Mouse (Mus musculus): ENCODE measurements at regions not wholly inside any gene's neighbourhood (a gene's known extent, or its start where the extent isn't known, plus 50 kb on each side); places are given as distances from the start of the nearest gene placed in this dataset.

- ATAC-seq (ENCODE audit: insufficient number of reproducible peaks, low FRiP score) = no peak
- H3K4me1 ChIP-seq (replicated peaks) = peaks cover 68% of the 10 kb centered on the region
- WGBS = 56% methylated on average over 7 of the region's 7 CpGs
- H3K4me3 ChIP-seq = no peak overlapping the region
- no peaks in the 10 kb centered on the region for H3K27me3 ChIP-seq (replicated peaks)
- H3K9me3 ChIP-seq (replicated peaks) = no peaks in the 10 kb centered on the region
- peak overlapping the region; percentile 42 for H3K4me2 ChIP-seq
- H3K36me3 ChIP-seq = no peaks in the 10 kb centered on the region
- peak overlapping the region; percentile 55 for H3K27ac ChIP-seq (ENCODE audit: poor library complexity, severe bottlenecking)
- no peak overlapping the region for H3K9ac ChIP-seq
Observed at GRCm38 (mm10) chr11:105508660-105509038, 52.1 kb upstream of the March10 start.

- peaks cover 68% of the 10 kb centered on the region for H3K4me1 ChIP-seq (replicated peaks)
- 3% methylated on average over 6 of the region's 6 CpGs for WGBS
- peak overlapping the region; percentile 55 for H3K27ac ChIP-seq (ENCODE audit: poor library complexity, severe bottlenecking)
- no peaks in the 10 kb centered on the region for H3K27me3 ChIP-seq (replicated peaks)
- 0 out of 2 replicates have a peak, but pooled peaks have one; percentile 37 for ATAC-seq (ENCODE audit: insufficient number of reproducible peaks, low FRiP score)
- no peak overlapping the region for H3K9ac ChIP-seq
- H3K9me3 ChIP-seq (replicated peaks) = no peaks in the 10 kb centered on the region
- no peaks in the 10 kb centered on the region for H3K36me3 ChIP-seq
- H3K4me2 ChIP-seq = peak overlapping the region; percentile 42
- no peak overlapping the region for H3K4me3 ChIP-seq
Observed at GRCm38 (mm10) chr11:105507972-105508659, 51.6 kb upstream of the March10 start.

GRCm38 (mm10) chr11:105507332-105507971 is 50.9 kb upstream of the March10 start:
- Histone ChIP-seq H3K27ac (ENCODE audit: poor library complexity, severe bottlenecking) (no peak overlapping the region), H3K36me3 (no peaks in the 10 kb centered on the region), H3K9me3 (replicated peaks) (no peaks in the 10 kb centered on the region), H3K9ac (no peak overlapping the region), H3K27me3 (replicated peaks) (no peaks in the 10 kb centered on the region), H3K4me2 (no peak overlapping the region), H3K4me1 (replicated peaks) (peaks cover 68% of the 10 kb centered on the region), H3K4me3 (no peak overlapping the region)
- ATAC-seq (ENCODE audit: insufficient number of reproducible peaks, low FRiP score) = no peak
- WGBS = 47% methylated on average over 8 of the region's 8 CpGs

Measured in heart, embryonic 12.5 days (tissue).